Mouse (Mus musculus) left cerebral cortex, adult 8-10 months (tissue): ENCODE results near the gene Fam193b. TPM values are rescaled to one million over a fixed set of nuclear protein-coding genes. Genes with fewer than 3 reads are reported as not detected.
"Not testable (repeated sequence)": the region's sequence is repeated elsewhere in the genome, so short reads cannot be mapped to it uniquely, and the experiment has no call there.

ENCODE experiments used
- DNase-seq, 2 experiments: peaks; one replicate each; pipeline ENCODE4 v3.0.0; 2022; ENCODE audit warnings: low spot score in 2 of 2
- total RNA-seq, 4 experiments: library from RNA; stranded (reverse); gene quantifications; 2 replicates each; pipeline ENCODE4 v1.2.4; 2022

The Fam193b gene
- total RNA-seq, 4 experiments from 2014 or later, result 73.2 to 80.1 (median 73.8) TPM

GRCm38 (mm10) chr13:55573432-55573831, 2.5 kb upstream of the Fam193b start, which contains the start of gene Tmed9:
TSS of gene Tmed9 (plus strand) at chr13:55573732.
- DNase-seq, result no peak

GRCm38 (mm10) chr13:55571977-55572376, 1.1 kb upstream of the Fam193b start:
- no peak for DNase-seq

GRCm38 (mm10) chr13:55570286-55570973, 490 bp downstream of the Fam193b start:
- DNase-seq, result peak in 1 of 2 experiments; percentile 23

- no peak for DNase-seq
Observed at GRCm38 (mm10) chr13:55569726-55570285, 1.1 kb downstream of the Fam193b start.

DNA sequence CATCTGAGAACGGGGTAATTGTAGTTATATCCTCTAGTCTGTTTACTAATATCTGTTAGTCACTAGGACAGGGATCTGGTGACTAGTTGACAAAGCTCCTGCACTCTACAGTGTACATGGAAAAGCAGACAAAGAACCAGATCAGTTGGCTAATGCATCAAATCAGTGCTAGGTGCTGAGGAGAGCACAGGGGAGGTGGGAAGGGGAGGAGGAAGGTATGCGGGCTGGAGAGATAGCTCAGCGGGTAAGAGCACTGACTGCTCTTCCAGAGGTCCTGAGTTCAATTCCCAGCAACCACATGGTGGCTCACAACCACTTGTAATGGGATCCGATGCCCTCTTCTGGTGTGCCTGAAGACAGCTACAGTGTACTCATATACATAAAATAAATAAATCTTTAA, 2.4 kb downstream of the Fam193b start:
- not testable (repeated sequence) for DNase-seq

- DNase-seq, result no peak
Observed at GRCm38 (mm10) chr13:55567949-55568348, 3.0 kb downstream of the Fam193b start.

- DNase-seq, result no peak
Observed at GRCm38 (mm10) chr13:55567001-55567400, 3.9 kb downstream of the Fam193b start.

GRCm38 (mm10) chr13:55563266-55563879, 7.5 kb downstream of the Fam193b start:
- DNase-seq, result no peak

GRCm38 (mm10) chr13:55557499-55557898, 13.4 kb downstream of the Fam193b start:
- DNase-seq, result no peak

DNA sequence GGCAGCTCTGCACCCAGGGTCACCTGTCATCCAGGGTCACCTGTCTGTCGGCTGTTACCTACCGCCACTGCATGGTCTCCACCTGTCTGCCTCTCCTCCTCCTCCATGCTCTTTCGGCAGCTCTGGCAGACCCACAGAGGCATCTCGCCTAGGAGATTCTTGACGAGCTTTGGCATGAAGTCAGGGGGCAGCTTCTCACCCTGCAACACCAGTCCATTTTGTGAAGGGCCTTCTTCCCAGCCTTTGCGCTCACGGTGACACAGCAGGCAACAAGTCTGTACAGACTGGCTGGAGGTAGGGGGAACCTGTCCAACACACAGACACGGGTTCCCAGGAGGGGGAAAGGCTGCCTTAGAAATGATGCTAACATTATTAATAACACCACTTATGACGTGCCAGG, 15.0 kb downstream of the Fam193b start:
- DNase-seq, result no peak

DNA sequence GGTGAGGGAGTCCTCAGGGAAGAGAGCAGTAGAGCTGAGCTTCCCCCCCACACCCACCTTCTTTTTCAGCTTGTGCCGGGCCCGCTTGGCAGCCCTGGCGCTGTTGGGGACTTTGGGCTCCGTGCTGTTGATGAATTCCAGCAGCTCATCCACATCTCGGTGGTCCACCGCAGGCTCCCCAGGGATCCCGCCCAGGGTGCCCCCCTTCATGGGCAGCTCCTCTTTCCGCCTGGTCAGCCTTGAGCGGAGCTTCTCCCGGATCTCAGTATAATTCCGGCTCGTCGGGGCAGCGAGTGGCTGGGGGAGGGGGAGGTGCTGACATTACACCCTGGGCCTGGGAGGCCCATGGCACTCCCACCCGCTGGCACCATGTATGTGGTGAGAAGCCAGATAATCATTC, 21.9 kb downstream of the Fam193b start:
- DNase-seq, result no peak

DNA sequence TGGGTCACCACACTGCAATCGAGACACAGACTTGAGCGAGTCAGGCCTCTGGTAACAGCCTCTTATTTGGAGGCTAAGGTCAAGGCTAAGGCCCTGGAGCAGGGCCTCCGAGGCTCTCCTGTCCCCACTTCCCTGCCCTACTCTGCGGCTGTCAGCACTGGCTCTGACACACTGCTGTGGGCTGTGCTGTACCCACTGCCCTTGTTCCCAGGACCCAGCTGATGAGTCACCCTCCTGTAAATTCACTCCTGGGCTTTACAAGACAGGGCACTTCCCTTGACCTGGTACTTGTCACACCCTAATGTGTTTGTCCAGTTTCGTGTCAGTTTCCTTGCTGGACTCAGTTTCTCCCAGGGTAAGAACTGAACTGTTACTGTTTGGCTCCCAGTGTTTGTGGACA, 22.5 kb downstream of the Fam193b start:
- no peak for DNase-seq

GRCm38 (mm10) chr13:55547916-55548315, 23.0 kb downstream of the Fam193b start:
- DNase-seq, result no peak

GRCm38 (mm10) chr13:55544792-55545191, 26.1 kb downstream of the Fam193b start:
- DNase-seq, result no peak

DNA sequence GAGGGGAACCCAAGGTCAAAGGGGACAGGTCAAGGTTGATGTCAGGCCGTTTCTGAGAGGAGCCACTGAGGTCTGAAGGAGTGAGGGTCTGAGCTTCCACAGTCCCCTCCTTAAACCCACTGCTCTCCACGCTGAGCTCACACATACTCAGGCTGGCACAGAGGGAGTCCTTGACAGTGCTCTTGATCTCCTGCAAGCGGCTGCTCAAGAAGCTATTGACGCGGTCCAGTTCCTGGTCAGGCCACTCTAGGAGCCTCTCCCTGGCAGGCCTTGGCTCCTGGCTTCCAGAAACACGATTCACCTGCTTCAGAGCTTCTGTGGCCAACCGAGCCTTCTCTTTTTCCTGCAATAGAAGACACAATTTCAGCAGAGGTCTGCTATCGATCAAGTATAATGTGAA, 27.5 kb downstream of the Fam193b start:
- no peak for DNase-seq

DNA sequence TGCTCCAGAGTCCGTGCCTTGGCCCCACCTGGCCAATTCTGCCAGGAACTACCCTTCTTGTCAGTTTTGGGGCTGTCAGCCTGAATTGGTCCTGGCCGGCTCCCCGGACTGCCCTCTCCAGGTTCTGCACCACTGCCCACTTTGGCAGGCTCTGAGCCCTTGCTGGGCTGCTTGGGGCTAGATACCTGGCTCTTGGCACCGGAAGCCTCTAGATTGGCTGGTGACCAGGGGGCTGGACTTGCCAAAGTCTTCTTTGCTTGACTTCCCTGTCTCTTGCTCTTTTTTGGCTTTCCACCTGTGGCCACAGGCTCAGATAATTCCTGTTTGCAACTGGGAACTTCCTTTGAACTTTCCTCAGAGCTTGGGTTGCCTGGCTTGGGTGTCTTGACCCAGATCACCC, 28.0 kb downstream of the Fam193b start:
- DNase-seq, result no peak

GRCm38 (mm10) chr13:55540933-55541332, 30.0 kb downstream of the Fam193b start:
- DNase-seq, result no peak

DNA sequence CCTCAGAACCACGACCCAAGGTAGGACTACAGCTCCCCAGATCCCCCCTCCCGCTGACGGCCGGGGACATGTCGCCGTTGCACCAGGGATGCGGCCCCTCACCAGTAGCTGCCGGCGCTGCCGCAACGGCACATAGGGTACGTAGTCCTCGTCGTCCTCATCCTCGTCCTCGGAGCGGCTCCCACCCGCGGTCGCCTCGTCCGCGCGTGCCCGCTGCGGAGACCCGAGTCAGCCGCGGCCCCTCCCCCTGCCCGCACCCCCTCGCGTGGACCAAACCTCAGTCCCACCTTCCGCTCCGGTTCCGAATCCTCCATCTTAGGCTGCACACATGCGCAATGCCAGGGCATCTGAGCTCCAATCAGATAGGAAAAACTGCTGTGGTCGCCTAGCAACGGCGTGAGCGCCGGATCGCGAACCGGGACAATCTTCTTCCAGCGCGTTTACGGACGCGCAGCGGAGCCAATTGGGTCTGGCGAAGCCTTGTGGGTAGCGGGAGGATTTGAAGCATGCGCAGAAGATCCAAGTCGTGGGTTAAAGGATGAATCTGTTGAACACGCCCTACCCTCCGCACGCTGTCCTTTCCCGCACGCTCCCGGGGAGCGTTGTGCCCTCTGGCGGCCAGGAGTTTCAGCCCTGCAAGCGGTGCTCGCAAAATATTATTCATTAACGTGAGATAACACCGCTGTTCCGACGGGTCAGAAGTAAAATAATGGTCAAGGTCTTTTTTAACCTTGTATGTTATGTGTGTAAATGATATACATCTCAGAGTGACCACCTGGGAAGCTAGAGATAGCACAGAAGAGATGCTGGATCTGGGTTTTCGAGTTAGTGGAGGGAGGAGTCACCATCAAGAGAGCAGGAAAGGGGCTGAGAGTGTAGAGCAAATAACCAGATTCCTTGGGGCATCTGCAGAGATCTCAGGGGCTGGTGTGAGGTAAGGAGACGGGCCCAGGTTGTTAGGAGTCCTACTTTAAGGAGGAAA, 34.4 kb downstream of the Fam193b start, which contains the start of gene Ddx41:
Gene Ddx41 (minus strand): TSS at position 465 of the 982 bp plus-strand sequence.
- peak; percentile 100 for DNase-seq

DNA sequence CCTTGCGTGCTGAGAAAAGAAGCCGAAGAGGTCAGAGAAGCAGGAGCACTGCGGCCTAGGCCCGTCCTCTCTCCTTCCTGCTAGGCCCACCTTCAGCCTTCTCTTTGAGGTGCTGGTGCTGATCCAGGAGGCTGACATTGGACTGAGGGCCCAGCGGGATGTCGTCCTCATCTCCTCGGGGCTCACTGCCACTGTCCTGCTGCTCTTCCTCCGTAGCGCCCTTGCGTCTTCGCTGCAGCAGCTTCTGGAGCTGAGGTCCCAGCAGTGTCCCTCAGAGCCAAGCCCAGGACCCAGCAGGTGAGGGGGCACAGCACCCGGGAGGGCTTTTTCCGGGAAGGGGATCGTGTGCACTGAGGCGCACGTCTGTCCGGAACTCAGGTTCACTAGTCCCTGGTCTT, 35.1 kb downstream of the Fam193b start:
- no peak for DNase-seq

DNA sequence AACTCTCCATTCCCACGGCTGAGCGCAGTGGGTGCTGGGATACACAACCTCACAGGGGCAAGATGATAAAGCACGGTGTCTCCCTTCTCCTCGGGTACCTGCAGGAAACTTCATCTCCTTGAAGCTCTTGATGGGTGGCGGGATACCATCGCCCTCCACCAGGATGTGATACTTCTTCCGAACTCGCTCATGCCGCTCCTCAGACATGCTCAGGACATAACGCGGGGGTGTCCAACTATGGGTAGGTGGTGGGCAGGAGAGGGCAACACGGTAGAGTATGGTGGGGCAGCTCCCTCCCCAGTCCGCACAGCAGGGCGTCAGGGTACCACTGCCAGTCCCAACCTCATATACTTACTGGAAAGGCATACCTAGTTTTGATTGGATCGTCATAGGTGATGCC, 35.7 kb downstream of the Fam193b start:
- no peak for DNase-seq

DNA sequence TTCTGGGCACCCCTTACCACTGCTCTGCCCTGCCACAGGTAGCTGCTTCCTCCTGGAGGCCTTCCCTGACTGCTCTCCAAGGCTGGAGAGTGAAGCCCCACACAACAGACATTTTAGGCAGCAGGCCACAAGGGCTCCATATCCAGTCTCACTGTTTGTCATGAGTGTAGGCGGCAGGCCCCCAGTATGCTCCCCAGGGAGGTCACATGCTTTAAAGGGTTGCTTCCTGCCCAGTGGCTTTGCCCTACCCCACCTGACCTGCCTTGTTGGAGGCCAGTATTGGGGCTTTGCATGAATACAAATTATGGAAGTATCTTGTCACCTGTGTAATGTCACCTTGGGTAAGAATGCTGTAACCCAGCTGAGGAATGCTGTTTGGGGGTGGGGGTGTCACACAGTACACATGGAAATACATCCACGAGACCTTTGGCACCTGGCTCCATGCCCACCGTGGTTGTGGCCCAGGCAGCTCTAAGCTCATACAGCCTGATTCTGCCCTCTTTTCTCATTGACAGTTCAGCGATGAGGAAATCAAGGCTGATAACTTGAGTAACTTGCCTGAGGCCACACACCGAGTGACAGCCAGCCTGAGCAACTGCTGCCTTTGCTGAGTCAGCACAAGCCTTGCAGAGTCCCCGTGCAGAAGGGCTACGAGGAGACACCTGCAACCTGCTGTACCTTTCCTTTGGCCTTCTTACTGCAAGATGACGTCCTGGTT, 41.6 kb downstream of the Fam193b start, which contains the start of gene Dok3:
Gene Dok3 (minus strand): TSS at position 99 of the 718 bp plus-strand sequence.
- no peak for DNase-seq
